Mouse (Mus musculus) megakaryocyte, embryonic 14.5 days (primary cell): ENCODE results near the gene Tctn3.

Experiments
- FLI1 ChIP-seq: IDR thresholded peaks from 2 replicates; pipeline ENCODE4 v1.6.1; 2012; ENCODE audit warnings: low read length, inconsistent platforms, mixed read lengths
- GATA1 ChIP-seq: IDR thresholded peaks from 3 replicates; pipeline ENCODE4 v1.6.1; 2012; ENCODE audit warnings: mixed read lengths, low read length, inconsistent platforms, borderline replicate concordance

DNA sequence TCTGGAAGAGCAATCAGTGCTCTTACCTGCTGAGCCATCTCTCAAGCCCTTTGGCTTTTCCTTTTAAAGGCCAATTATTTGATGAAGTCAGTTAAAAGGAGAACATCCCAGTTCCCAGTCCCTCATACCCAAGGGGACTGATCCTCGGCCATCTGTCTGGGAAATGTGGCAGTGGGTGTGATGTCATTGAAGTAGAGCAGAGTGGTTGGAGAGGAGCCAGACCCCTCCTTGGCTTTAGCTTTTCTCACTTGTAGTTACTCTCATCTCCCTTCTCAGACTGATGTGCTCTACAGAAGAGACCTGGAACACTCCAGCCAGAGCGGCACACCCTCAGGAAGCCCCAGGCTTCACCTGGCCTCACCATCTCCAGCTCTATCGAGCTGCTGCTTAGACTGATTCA, 44.4 kb downstream of the Tctn3 start:
- no peak for TF ChIP-seq GATA1
- TF ChIP-seq FLI1: no peak
